Mouse (Mus musculus) kidney, postnatal 14 days (tissue): ENCODE data around the gene Golph3l.
"Not testable (repeated sequence)": the region's sequence is repeated elsewhere in the genome, so short reads cannot be mapped to it uniquely, and the experiment has no call there.

Experiments used
- DNase-seq: peaks from one replicate; pipeline ENCODE4 v3.0.0; 2022; ENCODE audit warnings: mixed read lengths

The Golph3l gene

GRCm38 (mm10) chr3:95588604-95589086, at the start of gene Golph3l:
TSS of gene Golph3l (plus strand) at chr3:95588934.
- peak; percentile 97 for DNase-seq

- DNase-seq = no peak
These were observed 49.8 kb upstream of the Golph3l start for GRCm38 (mm10) chr3:95538936-95539335.

DNA sequence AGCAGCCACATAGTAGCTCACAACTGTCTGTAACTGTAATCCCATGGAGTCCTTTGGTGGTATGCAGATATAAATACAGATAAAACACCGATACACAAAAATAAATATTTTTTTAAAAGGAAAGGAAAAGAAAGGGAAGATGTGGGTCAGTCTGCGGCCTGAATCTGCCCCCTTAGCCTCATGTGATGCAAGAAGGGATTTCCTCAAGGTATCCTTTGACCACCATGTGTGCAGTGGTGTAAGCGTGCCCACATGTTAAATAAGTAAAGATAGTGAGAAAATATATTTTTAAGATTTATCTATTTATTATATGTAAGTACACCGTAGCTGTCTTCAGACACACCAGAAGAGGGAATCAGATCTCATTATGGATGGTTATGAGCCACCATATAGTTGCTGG, 48.9 kb upstream of the Golph3l start:
- DNase-seq = no peak

DNA sequence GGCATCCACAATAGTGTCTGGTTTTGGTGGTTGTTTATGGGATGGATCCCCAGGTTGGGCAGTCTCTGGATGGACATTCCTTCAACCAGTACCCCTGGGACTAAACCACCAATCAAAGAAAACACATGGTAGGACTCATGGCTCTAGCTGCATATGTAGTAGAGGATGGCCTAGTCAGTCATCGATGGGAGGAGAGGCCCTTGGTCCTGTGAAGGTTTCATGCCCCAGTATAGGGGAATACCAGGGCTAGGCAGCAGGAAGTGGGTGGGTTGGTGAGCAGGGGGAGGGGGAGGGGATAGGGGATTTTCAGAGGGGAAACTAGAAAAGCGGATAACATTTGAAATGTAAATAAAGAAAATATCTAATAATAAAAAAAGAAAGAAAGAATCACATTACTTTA, 47.5 kb upstream of the Golph3l start:
- DNase-seq = not testable (repeated sequence)

GRCm38 (mm10) chr3:95542171-95542570, 46.6 kb upstream of the Golph3l start:
- no peak for DNase-seq

GRCm38 (mm10) chr3:95542981-95543380, 45.8 kb upstream of the Golph3l start:
- DNase-seq = no peak

- no peak for DNase-seq
These were observed 38.6 kb upstream of the Golph3l start for GRCm38 (mm10) chr3:95550176-95550575.

GRCm38 (mm10) chr3:95553986-95554385, 34.7 kb upstream of the Golph3l start:
- DNase-seq = no peak

- DNase-seq = no peak
These were observed 29.3 kb upstream of the Golph3l start, which contains the start of gene Hormad1 for GRCm38 (mm10) chr3:95559437-95559836. TSS of gene Hormad1 (plus strand) at chr3:95559677.

DNA sequence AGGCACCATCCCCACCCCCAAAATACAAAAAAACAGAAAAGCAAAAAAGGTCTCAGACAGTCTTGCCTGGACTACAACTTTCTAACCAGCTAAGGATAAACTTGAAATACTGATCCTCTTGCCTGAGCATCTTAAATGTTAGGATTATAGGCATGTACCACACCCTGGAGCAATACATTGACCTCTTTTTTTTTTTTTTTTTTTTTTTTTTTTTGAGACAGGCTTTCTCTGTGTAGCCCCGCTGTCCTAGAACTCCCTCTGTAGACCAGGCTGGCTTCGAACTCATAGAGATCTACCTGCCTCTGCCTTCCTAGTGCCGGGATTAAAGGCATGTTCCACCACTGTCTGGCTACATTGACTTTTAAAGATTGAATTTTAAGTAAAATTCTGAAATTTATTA, 28.0 kb upstream of the Golph3l start:
- no peak for DNase-seq

- no peak for DNase-seq
These were observed 26.9 kb upstream of the Golph3l start for GRCm38 (mm10) chr3:95561826-95562225.

DNA sequence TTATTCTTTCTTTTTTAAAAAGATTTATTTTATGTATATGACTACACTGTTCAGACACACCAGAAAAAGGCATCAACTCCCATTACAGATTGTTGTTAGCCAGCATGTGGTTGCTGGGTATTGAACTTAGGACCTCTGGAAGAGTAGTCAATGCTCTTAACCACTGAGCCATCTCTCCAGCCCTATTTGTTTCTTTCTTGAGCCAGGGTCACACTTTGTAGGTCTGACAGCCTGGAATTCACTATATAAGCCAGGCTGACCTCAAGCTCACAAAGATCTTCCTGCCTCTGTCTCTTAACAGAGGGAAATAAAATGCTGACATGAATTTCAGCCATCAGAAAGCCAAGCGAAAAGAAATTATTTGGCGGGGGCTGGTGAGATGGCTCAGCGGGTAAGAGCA, 19.1 kb upstream of the Golph3l start:
- DNase-seq = no peak

DNA sequence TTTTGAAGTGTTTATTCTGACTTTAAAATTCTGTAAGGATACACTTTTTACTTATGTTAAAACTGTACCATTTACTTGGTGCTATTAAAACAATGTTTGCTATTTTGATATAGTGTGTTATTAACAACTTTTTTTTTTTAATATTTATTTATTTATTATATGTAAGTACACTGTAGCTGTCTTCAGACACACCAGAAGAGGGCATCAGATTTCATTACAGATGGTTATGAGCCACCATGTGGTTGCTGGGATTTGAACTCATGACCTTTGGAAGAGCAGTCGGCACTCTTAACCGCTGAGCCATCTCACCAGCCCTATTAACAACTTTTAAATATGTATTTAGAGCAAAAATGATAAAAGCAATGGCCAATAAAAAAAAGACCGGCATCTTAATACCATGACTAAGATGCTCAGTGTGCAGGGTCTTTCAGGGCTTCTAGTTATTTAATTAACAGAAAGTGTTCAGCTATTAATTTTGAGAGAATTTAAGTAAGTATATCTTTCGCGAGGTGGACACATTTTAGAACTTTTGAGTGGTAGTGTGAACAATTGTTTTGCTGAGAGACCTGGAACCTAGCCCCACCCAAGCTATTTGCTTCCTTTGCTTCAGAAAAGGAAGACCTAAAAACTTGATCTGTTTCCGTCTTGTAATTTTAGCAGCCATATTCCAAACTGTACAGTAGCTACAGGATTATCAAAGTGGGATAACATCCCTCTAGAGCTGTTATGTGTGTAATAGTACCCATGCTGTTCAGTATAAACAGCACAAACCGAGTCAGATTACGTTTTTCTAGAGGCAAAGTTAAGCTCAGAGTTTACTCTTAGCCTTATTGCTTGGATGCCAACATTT, 755 bp upstream of the Golph3l start:
- no peak for DNase-seq

DNA sequence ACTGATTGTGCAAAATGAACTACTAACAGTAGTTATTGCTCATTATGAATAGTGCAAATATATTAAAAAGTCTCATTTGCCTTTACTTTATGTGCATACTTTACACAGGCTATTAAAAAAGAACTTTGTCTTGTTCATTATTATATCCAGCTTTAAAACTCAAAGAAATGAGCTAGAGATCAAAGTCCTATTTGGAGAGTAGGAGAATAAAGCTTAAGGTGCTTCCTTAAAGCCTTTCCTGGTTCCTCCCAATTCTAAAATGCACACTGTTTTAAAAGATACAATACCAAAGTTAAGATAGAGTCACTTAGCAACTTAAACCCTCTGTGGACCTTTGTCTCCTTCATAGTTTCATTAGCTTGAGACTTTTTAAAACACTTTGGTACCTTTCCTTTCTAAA, 10.0 kb downstream of the Golph3l start:
- DNase-seq = no peak

GRCm38 (mm10) chr3:95601287-95601686, 12.6 kb downstream of the Golph3l start:
- DNase-seq = no peak

DNA sequence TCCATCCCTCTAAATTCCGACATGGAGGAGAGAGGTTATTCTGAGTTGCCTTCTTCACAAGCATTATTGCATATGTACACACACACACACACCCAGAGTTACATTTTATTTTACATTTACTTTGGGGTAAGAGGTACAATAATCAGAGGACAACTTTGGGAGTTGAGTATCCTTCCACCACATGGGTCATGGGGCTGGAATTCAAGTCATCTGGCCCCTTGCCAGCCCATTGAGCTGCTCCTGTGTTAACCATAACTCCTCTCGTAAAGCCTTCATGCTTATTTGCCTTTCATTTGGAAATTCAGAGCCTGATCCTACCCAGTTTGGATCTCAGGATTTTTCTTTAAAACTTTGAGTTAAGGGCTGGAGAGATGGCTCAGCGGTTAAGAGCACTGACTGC, 17.4 kb downstream of the Golph3l start:
- DNase-seq = peak; percentile 40

DNA sequence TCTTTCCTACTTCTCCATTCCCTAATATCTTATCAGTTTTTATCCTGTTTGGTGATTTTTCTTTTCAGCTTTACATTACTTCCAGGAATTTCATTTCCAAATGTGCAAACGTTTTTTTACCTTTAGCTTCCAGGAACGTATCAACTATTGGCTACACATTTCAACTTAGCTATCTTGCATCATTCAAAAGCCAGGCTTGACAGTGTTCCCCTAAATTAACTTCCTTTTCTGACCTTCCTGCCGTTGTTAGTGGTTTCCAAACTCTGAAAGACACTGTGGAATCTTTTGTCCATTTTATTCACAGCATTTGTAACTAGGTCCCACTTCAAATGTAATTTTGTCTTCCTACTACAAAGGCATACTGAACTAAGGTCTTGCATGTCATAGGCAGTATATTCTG, 20.5 kb downstream of the Golph3l start:
- DNase-seq = no peak

DNA sequence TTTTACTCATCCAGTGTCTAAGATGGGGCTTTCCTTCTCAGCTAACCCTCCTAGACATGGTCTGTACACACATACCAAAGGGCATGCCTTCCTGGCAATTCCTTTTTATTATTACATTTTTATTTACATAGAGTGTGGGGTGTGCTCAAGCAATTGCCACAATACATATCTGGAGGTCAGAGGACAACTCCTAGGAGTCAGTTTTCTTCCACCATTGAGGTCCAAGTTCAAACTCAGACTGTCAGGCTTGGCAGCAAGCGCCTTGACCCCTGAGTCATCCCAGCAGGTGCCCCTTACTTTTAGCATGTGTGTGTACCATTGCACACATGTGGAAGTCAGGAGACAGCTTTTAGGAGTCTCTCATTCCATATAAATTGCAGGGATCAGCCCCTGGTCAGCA, 25.3 kb downstream of the Golph3l start:
- DNase-seq = no peak

DNA sequence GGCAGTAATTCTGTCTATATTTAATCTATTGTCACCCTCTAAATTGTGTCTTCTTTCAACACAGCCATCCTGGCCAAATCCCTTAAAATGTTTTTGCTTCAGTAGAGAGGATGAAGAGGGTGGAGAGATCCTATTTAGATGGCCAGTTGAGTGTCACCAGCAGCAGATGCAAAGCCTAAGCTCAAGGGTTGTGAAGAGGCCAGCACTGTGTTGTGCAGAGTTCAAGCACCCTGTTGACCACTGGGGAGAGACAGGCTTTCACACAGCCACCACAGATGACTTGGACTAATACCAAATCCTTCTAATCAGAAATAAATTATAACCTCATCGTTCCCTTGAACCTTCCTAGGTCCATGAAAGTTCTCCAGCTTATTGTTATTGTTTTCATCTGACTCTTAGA, 29.8 kb downstream of the Golph3l start:
- DNase-seq = no peak

DNA sequence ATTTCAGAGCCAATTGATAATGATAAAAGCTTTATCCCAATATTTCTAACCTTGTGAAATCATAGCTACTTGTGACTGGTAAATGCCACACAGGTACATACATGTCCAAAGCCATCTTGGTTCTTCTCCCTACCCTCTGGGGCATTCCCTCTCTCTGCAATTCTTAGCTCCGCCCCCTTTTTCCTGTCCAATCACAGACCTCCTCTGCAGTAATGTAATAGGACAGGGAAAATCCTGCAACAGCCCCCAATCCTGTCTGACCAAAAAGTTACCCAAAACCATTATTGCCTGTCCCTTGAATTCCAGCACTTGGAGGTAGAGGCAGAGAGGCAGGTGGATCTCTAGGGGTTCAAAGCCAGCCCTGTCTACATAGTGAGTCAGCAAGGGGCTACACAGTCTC, 32.5 kb downstream of the Golph3l start:
- DNase-seq = no peak

DNA sequence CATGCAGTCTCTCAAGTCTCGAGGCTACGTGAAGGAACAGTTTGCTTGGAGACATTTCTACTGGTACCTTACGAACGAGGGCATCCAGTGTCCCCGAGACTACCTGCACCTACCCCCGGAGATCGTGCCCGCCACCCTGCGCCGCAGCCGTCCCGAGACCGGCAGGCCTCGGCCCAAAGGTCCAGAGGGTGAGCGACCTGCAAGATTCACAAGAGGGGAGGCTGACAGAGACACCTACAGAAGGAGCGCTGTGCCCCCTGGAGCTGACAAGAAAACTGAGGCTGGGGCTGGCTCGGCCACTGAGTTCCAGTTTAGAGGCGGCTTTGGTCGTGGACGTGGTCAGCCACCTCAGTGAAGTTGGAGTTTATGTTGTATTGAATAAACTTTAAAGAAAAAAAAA, 33.7 kb downstream of the Golph3l start:
- not testable (repeated sequence) for DNase-seq

GRCm38 (mm10) chr3:95623551-95623950, 34.8 kb downstream of the Golph3l start:
- no peak for DNase-seq

DNA sequence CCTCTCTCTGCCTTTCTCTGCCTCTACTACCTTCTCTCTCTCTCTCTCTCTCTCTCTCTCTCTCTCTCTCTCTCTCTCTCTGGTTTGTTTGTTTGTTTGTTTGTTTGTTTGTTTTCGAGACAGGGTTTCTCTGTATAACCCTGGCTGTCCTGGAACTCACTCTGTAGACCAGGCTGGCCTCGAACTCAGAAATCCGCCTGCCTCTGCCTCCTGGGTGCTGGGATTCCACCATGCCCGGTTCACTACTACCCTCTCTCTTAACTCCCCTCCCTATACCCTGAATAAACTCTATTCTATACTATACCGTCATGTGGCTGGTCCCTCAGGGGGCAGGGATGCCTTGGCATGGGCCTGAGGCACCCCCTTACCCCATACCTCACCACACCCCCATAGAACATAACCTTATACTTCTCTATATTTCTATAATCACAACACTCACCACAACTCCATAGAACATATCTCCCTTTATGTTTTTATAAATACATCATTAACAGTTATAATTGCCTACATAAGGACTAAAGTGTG, 35.3 kb downstream of the Golph3l start:
- not testable (repeated sequence) for DNase-seq
